ENCODE assay signal across 7 mouse cellular contexts in genomic region chr12:112339481-112340179, GRCm38 (mm10).
DNase-seq lines count a peak whose midpoint lies in the region; ATAC-seq lines count a peak whose summit lies in the region.

No protein-coding gene starts in this region.

- no peak overlapping the region for H3K9ac ChIP-seq in hindbrain, embryonic 12.5 days

- peaks cover 40% of the 10 kb centered on the region for H3K27me3 ChIP-seq in hindbrain, embryonic 10.5 days (ENCODE audit: insufficient read depth, poor library complexity, severe bottlenecking)
- H3K27me3 ChIP-seq in hindbrain, embryonic 12.5 days: peaks cover 7% of the 10 kb centered on the region; the same call in 1 of the 2 replicates

- peak overlapping the region; percentile 71 for H3K27ac ChIP-seq in hindbrain, embryonic 10.5 days
- H3K27ac ChIP-seq in hindbrain, embryonic 12.5 days: no peak overlapping the region

- DNase-seq in hindbrain, embryonic 10.5 days (ENCODE audit: low spot score): no peak
- DNase-seq in brain, adult 2 months (ENCODE audit: low read depth, low spot score): peak; percentile 41
- DNase-seq in gonadal fat pad, adult 2 months (ENCODE audit: low read depth): peak; percentile 79
- peak; percentile 68 to 80 for DNase-seq in lung, postnatal 4 days
- no peak for DNase-seq in right cerebral cortex, postnatal 36 days (ENCODE audit: low spot score in 2 of 2)
- no peak for DNase-seq in layer of hippocampus, adult 9-10 months (ENCODE audit: low spot score)

- 73% methylated on average over 11 of the region's 11 CpGs for WGBS in hindbrain, embryonic 10.5 days
- WGBS in hindbrain, embryonic 12.5 days: 55% methylated on average over 11 of the region's 11 CpGs

- no peak overlapping the region for H3K4me2 ChIP-seq in hindbrain, embryonic 12.5 days (replicated peaks)

- no peaks in the 10 kb centered on the region for H3K9me3 ChIP-seq in hindbrain, embryonic 10.5 days
- no peaks in the 10 kb centered on the region for H3K9me3 ChIP-seq in hindbrain, embryonic 12.5 days (replicated peaks)

- ATAC-seq in hindbrain, embryonic 12.5 days (ENCODE audit: low FRiP score): no peak

- no peak overlapping the region for H3K4me3 ChIP-seq in hindbrain, embryonic 10.5 days
- no peak overlapping the region for H3K4me3 ChIP-seq in hindbrain, embryonic 12.5 days

- peaks cover 79% of the 10 kb centered on the region for H3K4me1 ChIP-seq in hindbrain, embryonic 10.5 days (replicated peaks)
- peaks cover 61% of the 10 kb centered on the region for H3K4me1 ChIP-seq in hindbrain, embryonic 12.5 days

- no peaks in the 10 kb centered on the region for H3K36me3 ChIP-seq in hindbrain, embryonic 10.5 days
- H3K36me3 ChIP-seq in hindbrain, embryonic 12.5 days: no peaks in the 10 kb centered on the region

Comparison
In these comparisons a context has a peak if more than half of its experiments do, and no peak if none do; other contexts are left out.
1. DNase-seq: peak in brain, adult 2 months (single experiment), gonadal fat pad, adult 2 months (single experiment) and lung, postnatal 4 days (2 of 2); none in hindbrain, embryonic 10.5 days (single experiment), right cerebral cortex, postnatal 36 days (0 of 2) and layer of hippocampus, adult 9-10 months (single experiment).